Mouse (Mus musculus) heart, postnatal 25 days (tissue): ENCODE results near the gene 1810024B03Rik. TPM values are rescaled to one million over a fixed set of nuclear protein-coding genes. Genes with fewer than 3 reads are reported as not detected.
"Not testable (repeated sequence)": the region's sequence is repeated elsewhere in the genome, so short reads cannot be mapped to it uniquely, and the experiment has no call there.

Experiments
- DNase-seq: peaks from one replicate; pipeline ENCODE4 v3.0.0; 2022; ENCODE audit warnings: low spot score
- intact Hi-C: fragments of 180-260 bp; cut with DNase I; formaldehyde crosslinking; loops from one replicate; pipeline ENCODE4 v1.15.1; 2025
- total RNA-seq, 2 experiments: library from RNA; stranded (reverse); gene quantifications; 2 replicates each; pipeline ENCODE4 v1.2.3; 2021

Gene 1810024B03Rik
- total RNA-seq = under 1 TPM; 0.36 to 0.70 TPM

DNA sequence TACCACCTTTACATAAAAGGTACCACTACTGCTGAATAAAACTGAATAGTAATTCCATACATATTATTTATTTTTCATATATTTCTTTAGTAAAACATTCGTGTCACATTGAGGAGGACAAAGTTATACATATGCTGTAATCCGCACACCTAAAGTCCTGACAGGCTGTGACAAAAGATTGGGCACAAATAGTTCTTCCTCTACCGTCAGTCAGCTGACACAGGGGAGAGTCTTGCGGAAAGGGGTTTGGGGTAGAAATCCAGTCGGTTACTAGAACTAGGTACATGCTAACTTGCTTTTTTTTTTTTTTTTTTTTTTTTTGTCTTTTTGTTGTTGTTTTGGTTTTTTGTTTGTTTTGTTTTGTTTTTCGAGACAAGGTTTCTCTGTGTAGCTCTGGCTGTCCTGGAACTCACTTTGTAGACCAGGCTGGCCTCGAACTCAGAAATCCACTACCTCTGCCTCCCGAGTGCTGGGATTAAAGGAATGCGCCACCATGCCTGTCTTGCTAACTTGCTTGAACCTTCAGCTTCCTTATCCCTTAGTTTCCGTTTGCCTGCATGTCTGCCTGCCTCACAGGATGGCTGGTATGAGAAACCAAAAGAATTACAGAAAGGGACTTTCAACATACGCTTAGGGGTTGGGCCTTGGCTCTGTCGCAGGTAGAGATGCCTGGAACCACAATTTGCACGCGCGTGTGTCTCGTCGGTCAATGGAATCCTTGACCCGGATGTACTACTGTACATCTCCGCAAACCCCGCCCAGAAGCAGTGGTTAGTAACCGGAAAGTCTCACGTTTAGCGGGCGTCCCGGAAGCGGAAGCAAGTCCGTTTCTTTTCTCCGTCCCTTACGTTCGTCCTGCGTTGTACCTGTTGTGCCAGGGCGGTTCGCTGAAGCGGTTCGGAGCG is at the start of gene 1810024B03Rik, which contains the start of gene Snrnp200:
1810024B03Rik (minus strand) TSS at position 734 of the 905 bp plus-strand sequence.
Snrnp200 (plus strand) TSS at position 840 of the 905 bp plus-strand sequence.
- peak; percentile 86 for DNase-seq
- intact Hi-C loops = loop anchor here (10.0 kb wide), 1 partner anchor 183 kb away; no protein-coding TSS in a partner anchor

DNA sequence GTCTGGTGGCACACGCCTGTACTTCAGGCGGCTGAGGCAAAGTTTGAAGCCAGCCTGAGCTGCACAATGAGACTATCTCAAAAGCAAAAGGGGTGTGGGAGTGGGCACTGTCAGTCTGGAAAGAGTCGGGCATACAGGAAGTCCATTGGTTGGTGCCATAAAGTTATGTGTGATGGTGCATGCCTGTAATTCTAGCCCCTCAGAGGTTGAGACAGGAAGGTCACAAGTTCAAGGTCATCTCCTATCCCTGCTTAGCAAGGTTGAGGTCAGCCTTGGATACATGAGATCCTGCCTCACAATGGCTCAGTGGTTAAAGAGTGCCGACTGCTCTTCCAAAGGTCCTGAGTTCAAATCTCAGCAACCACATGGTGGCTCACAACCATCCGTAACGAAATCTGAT is 47.2 kb upstream of the 1810024B03Rik start:
- intact Hi-C loops = no loop called here
- no peak for DNase-seq

DNA sequence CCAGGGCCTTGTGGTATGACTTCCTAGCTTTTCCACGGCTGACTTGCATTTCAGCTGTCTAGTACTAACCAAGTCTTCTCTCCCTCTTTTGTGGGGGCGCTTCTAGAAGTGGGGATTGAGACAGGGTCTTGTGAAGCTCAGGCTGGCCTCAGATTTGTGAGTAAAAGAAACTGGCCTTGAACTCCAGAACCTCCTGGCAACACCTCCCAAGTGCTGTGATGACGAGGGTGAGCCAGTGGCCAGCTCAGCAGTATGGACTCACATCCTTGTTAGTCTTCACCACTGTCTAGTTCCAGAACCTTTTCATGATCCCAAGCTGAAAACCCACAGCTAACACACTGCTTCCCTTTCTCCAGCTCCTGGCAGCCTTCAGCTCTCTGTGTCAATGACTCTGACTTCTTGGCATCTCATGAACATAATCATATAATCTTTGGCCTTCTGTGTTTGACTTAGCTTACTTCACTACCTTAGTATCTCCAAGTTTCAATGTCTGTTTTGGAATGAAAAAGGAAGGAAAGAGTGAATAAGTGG is 46.6 kb upstream of the 1810024B03Rik start:
- no peak for DNase-seq
- intact Hi-C loops = no loop called here

DNA sequence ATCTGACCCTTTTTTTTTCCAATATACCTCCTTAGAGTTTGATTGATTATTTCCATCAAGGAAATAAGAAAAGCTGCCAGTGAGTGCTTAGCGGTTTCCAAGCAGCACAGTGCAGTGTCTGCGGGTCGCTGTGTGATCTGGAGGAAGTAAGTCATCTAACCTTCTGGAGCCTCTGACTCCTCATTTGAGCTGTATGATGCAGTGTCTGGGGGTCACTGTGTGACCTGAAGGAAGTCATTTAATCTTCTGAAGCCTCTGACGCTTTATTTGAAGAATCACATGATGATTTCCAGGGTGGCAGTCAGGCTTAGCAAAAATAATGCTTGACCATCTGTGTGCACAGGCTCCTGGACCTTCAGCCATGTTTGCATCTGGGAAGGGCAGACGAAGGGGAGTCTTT is 44.7 kb upstream of the 1810024B03Rik start:
- DNase-seq = no peak
- intact Hi-C loops = no loop called here

DNA sequence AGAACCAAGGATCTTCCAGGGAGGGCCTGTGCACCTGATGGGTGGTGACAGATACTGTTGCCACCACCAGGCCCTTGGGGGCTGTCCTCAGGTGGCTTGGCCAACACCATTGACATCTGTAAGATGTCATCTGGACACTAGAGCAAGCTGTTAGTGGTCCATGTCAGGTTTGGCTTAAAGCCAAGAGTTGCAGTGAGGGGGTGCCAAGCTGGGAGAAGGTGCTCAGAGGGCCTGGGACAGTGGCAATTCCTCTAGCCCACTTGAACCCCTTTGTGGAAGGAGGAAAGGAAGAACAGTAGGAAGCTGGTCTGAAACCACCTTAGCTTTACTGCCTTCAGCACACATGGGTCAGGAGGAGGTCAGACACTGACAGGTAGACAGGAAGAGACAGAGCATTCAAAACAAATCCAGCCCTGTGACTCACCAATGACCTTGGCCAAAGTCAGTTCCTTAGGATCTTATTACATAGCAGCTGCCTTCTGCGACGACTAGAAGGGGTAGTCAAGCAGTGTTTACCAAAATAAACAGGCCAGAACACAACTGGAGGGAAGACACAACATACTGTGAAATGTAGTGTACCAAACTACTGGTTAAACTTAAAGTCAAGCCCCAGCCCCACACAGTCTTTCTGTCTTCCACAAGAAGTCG is 43.9 kb upstream of the 1810024B03Rik start:
- intact Hi-C loops = no loop called here
- no peak for DNase-seq

DNA sequence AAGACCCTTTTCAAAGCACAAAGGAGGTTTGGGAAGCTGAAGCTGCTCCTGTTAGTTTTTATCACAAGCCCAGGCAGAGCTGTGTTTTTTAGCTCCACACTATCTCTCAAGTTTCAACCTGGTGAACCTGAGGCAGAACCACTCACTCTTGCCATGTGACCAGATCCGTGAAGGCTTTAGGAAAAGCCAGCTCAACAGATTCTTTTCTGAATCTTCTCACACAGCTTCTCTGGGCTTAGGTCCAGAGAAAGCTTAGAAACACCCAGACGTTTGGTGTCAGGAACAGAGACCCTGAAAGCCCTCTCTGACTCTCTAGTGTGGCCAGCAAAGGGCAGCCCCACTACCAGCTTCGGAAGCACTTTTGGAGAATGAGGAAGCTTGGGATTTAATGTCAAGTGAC is 43.4 kb upstream of the 1810024B03Rik start:
- no peak for DNase-seq
- intact Hi-C loops = no loop called here

DNA sequence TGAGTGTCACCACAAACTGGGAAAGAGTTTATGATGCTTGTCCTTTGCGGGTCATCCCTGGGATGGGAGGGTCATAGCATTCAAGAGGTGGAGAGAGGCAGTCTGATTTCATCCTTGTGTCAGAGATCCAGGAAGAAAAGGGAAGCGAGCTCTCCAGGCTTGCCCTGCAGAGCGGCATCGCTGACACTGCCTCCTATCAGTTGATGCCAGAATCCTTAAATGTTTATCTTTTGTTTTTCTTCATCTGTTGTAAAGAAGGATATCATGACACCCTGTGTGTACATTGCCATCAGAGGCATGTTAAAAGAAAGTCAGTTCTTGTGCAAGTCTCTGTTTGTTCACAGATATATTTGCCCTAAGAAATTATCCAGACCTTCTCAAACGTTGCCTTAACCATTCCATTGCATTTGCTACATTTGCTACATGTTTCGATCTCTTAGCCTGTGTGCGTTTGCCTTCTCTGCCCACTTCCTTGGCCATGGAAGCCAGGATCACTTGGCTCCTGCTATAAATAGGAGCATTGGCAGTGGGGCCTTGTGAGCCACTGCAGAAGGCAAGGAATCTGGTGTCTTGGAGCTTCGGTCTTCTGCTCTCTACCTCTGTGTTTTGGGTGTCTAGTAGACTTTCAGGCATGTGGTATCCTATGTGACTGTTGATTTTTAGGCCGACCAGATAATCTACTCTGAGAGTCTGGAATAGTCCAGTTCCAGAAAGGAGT is 42.4 kb upstream of the 1810024B03Rik start:
- intact Hi-C loops = no loop called here
- no peak for DNase-seq

DNA sequence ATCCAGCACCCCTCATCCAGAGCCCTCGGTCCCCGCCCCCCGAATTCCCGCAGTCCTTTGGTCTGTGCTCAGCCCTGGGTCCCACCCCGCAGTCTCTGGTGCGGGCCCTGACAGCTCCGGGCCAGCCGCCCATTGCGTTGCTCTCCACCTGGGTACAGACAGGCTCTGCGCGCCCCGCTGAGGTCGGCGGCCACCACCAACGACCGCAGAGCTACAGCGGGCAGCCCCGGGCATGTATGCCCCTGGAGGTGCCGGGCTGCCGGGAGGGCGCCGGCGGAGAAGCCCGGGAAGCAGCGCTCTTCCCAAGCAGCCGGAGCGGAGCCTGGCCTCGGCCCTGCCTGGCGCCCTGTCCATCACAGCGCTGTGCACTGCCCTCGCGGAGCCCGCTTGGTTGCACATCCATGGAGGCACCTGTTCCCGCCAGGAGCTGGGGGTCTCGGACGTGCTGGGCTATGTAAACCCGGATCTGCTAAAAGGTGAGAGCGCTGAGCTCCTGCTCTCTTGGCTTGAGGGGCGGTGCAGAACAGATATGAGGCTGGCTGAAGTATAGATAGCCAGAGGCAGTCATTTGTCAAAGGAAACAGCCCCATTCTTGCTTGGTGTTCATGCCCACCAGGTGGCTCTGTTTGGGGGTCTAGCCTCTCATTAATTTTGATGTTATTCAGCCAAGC is 40.4 kb upstream of the 1810024B03Rik start:
- intact Hi-C loops = loop anchor here (2.0 kb wide), 2 partner anchors 20 to 94 kb away; no protein-coding TSS in a partner anchor
- DNase-seq = no peak

DNA sequence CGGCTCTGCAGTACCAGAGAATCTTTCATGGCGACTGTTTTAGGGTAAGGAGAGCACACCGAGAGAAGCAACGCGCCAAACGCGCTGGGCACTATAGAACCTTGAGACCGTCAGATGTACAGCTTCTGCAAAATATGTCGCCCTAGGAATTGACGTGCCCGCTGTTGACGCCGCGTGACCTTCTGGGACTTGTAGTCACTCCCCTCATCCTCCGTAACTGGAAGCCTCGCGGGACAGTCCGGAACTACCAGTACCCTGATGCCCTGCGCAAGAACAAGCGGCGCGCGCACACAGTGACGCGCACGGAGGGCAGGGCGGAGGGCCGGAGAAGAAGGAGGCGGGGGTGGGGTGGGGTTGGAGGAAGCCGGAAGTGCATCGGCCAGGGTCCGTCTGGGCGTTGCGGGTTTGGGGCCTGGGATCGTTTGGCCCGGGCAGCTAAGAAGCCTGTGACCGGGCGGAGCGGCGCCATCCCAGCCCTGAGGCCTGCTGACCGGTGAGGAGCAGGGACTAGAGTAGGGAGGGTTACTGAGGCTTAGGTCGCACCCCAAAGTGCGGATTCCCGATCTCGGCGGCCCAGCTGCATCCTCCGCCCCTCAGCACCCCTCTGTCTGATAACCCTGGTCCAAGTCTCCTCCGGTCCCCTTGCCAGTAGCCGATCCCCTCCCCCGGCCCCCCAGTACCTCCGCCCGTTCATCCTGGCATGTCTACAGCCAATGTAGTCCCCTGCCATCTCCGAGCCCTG is 39.7 kb upstream of the 1810024B03Rik start, which contains the start of the genes Ciao1 and Tmem127:
Ciao1 (minus strand) TSS at position 225 of the 742 bp plus-strand sequence.
Tmem127 (plus strand) TSS at position 317 of the 742 bp plus-strand sequence.
- DNase-seq = peak; percentile 96
- intact Hi-C loops = loop anchor here (1.0 to 2.0 kb wide), 3 partner anchors 21 to 95 kb away; no protein-coding TSS in a partner anchor

DNA sequence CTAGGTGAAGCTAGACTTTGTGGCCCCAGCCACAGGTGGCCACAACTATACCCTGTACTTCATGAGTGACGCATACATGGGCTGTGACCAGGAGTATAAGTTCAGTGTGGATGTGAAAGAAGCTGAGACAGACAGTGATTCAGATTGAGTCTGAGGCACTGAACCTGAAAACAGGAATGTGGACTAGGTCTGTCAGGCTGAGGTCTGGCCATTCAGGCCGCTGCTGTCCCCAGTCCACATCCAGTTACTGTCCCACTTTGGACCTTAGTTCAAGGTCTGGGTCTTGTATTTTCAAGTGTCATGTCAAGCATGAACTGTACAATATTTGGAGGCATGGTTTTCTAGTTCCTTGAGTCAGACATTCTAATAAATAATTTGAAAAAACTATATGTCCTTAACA is 32.0 kb upstream of the 1810024B03Rik start:
- no peak for DNase-seq
- intact Hi-C loops = no loop called here

DNA sequence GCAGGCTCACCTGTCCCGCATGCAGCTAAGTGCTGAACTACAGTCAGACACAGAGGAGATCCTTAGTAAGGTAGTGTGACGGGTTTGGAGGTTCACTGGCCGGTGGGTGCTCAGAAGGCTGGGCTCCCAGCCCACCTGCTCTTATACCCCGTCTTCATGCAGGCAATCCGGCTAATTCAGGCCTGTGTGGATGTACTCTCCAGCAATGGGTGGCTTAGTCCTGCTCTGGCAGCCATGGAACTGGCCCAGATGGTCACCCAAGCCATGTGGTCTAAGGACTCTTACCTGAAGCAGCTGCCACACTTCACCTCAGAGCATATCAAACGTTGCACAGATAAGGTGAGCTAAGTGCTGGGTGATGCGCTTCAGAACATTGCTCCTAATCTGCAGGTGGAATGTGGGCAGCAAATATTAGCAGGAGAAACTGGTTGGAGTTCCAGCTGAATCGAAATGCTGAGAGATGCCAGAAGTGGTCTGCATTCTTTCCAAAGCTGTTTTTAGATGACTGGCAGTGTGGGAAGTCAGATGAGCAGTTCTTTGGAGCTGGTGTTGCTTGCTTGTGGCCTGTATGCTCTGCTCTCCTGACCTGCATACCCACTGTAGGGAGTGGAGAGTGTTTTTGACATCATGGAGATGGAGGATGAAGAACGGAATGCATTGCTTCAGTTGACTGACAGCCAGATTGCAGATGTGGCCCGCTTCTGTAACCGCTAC is 30.0 kb upstream of the 1810024B03Rik start:
- no peak for DNase-seq
- intact Hi-C loops = no loop called here

DNA sequence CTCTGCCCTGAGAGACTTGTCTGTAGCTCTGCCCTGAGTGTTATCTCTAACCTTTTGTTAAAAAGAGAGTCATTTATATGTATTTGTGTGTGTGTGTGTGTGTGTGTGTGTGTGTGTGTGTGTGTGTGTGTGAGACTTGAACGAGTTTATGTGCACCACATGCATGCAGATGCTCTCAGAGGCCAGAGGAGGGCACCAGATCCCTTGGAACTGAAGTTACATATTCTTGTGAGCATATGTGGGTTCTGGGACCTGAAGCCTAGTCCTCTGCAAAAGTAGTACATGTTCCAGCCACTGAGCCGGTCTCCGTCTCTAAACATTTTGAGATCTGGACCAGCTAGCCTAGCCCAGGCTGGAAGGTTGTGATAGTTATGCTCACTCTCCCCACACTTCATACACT is 17.2 kb upstream of the 1810024B03Rik start:
- intact Hi-C loops = loop anchor here (10.0 kb wide), 1 partner anchor 410 kb away; no protein-coding TSS in a partner anchor
- no peak for DNase-seq

DNA sequence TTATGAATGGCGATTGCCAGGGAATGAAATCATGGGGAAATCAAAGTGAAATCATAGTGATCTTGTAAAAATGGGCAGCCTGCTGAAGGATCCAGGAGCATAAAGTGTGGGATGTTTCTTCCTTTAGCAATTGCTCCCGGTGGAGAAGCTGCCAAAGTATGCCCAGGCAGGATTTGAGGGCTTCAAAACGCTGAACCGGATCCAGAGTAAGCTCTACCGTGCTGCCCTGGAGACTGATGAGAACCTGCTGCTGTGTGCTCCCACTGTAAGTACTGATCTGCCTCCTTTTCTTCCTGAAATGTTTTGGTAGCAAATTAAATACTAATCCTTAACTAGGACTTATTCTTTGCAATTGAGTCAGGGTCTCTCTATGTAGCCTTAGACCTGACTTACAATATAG is 9.7 kb upstream of the 1810024B03Rik start:
- DNase-seq = no peak
- intact Hi-C loops = no loop called here

DNA sequence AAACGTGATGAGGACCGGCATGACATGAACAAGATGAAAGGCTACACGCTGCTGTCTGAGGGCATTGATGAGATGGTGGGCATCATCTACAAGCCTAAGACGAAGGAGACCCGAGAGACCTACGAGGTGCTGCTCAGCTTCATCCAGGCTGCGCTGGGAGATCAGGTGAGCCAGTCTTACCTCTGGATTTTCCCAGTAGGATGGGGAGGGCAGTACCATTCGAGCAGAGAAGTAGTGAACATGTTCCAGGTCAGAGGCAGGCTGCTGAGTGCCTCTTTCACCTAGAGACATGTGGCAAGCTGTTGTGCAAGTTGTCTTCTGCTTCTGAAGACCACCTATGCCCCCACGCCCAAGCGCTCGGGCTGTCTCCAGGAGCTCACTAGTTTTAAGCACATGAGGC is 2.6 kb upstream of the 1810024B03Rik start:
- DNase-seq = no peak
- intact Hi-C loops = no loop called here

DNA sequence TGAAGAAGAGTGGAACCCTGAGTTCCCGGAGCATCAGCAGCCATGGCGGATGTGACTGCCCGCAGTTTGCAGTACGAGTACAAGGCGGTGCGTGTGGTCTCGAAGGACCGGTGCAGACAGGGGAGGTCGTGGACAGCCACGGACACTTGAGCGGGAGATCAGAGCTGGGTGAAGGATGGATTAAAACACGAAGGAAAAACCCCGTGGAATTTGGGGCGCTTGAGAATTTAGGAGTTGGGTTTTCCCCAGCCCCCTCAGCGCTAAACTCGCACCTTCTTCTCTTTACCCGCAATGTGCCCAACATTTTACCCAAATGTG is 331 bp upstream of the 1810024B03Rik start:
- intact Hi-C loops = loop anchor here (10.0 kb wide), 1 partner anchor 184 kb away; no protein-coding TSS in a partner anchor
- DNase-seq = no peak

DNA sequence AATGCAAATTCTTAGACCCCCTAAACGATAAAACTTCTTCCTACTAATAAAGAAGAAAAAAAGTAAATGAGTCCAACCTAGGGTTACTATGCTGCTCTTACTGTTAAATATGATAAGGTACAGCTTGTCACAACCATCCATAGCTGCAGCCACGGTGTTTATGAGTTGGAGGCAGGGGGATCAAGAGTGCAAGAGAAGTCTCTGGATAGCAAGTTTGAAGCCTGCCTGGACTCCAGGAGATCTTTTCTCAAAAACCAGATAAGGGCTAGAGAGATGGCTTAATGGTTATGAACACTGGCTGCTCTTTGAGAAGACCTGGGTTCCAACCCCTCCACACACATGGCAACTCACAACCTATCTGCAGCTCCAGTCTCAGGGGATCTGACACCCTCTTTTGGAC is 1.2 kb downstream of the 1810024B03Rik start:
- intact Hi-C loops = loop anchor here (10.0 kb wide), 1 partner anchor 182 kb away; no protein-coding TSS in a partner anchor
- no peak for DNase-seq

DNA sequence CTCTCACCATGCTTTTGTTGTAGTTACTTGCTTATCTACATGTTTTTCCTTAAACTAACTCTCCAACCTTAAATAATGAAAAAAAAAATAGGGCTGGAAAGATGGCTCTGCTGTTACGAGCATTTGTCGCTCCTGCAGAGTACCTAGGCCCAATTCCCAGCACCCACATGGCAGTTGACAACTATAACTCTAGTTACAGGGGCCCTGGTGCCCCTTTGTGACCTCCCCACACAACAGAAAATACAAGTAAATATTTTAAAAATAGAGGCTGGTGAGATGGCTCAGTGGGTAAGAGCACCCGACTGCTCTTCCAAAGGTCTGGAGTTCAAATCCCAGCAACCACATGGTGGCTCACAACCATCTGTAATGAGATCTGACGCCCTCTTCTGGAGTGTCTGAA is 2.1 kb downstream of the 1810024B03Rik start:
- intact Hi-C loops = loop anchor here (1.0 to 10.0 kb wide), 2 partner anchors 40 to 181 kb away; no protein-coding TSS in a partner anchor
- not testable (repeated sequence) for DNase-seq

DNA sequence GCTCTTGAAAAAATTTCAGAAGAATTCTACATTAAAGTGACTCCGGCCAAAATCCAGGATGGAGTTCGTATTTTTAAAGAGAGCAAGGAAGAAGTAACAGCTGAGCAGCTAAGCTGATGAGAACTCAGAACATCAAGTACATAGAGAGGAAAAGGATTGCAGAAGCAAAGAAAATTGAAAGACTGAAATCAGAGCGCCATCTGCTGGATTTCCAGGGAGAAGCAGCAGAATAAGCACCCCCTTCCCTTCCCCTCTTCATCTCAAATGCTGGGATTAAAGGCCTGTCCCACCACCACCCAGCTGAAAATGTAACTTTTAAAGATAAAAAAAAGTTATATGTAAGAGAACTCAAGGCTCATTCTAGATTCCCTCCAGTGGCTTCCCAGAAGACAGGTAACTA is 3.1 kb downstream of the 1810024B03Rik start:
- DNase-seq = no peak
- intact Hi-C loops = loop anchor here (1.0 to 10.0 kb wide), 2 partner anchors 39 to 180 kb away; no protein-coding TSS in a partner anchor
